Mouse (Mus musculus): ENCODE results near the gene Mybbp1a. TPM values are rescaled to one million over a fixed set of nuclear protein-coding genes. Genes with fewer than 3 reads are reported as not detected.

Gene Mybbp1a
- total RNA-seq, 4 experiments from 2014 or later = 54.6 to 66.0 (median 57.1) TPM

- DNase-seq (ENCODE audit: low spot score in 2 of 2) = no peak
These were observed 36.0 kb downstream of the Mybbp1a start for GRCm38 (mm10) chr11:72477182-72477581.

- no peak for DNase-seq (ENCODE audit: low spot score in 2 of 2)
These were observed 36.5 kb downstream of the Mybbp1a start for GRCm38 (mm10) chr11:72477653-72478052.

- DNase-seq (ENCODE audit: low spot score in 2 of 2) = no peak
These were observed 37.1 kb downstream of the Mybbp1a start for GRCm38 (mm10) chr11:72478228-72478627.

GRCm38 (mm10) chr11:72479499-72479898, 38.3 kb downstream of the Mybbp1a start:
- DNase-seq (ENCODE audit: low spot score in 2 of 2) = no peak

GRCm38 (mm10) chr11:72481313-72481712, 40.2 kb downstream of the Mybbp1a start:
- DNase-seq (ENCODE audit: low spot score in 2 of 2) = peak in 1 of 2 experiments; percentile 31

- no peak for DNase-seq (ENCODE audit: low spot score in 2 of 2)
These were observed 40.8 kb downstream of the Mybbp1a start for GRCm38 (mm10) chr11:72481952-72482351.

- no peak for DNase-seq (ENCODE audit: low spot score in 2 of 2)
These were observed 43.4 kb downstream of the Mybbp1a start for GRCm38 (mm10) chr11:72484549-72484948.

GRCm38 (mm10) chr11:72485157-72485556, 44.0 kb downstream of the Mybbp1a start:
- DNase-seq (ENCODE audit: low spot score in 2 of 2) = no peak

- DNase-seq (ENCODE audit: low spot score in 2 of 2) = no peak
These were observed 44.8 kb downstream of the Mybbp1a start for GRCm38 (mm10) chr11:72485960-72486359.

- DNase-seq (ENCODE audit: low spot score in 2 of 2) = no peak
These were observed 46.0 kb downstream of the Mybbp1a start for GRCm38 (mm10) chr11:72487171-72487570.

GRCm38 (mm10) chr11:72487739-72488138, 46.6 kb downstream of the Mybbp1a start:
- DNase-seq (ENCODE audit: low spot score in 2 of 2) = peak in 1 of 2 experiments; percentile 43

GRCm38 (mm10) chr11:72488753-72489271, 47.7 kb downstream of the Mybbp1a start:
- no peak for DNase-seq (ENCODE audit: low spot score in 2 of 2)

- DNase-seq (ENCODE audit: low spot score in 2 of 2) = no peak
These were observed 48.2 kb downstream of the Mybbp1a start for GRCm38 (mm10) chr11:72489397-72489796.

- DNase-seq (ENCODE audit: low spot score in 2 of 2) = peak; percentile 94 to 95
These were observed 48.7 kb downstream of the Mybbp1a start, which contains the start of gene Spns2 for GRCm38 (mm10) chr11:72489881-72490301. Gene Spns2 (minus strand): TSS chr11:72489904.

- DNase-seq (ENCODE audit: low spot score in 2 of 2) = no peak
These were observed 50.2 kb downstream of the Mybbp1a start for GRCm38 (mm10) chr11:72491130-72491960.

GRCm38 (mm10) chr11:72494046-72494988, 53.2 kb downstream of the Mybbp1a start:
- DNase-seq (ENCODE audit: low spot score in 2 of 2) = no peak

- no peak for DNase-seq (ENCODE audit: low spot score in 2 of 2)
These were observed 54.9 kb downstream of the Mybbp1a start for GRCm38 (mm10) chr11:72496066-72496465.

- DNase-seq (ENCODE audit: low spot score in 2 of 2) = no peak
These were observed 55.6 kb downstream of the Mybbp1a start for GRCm38 (mm10) chr11:72496775-72497174.

- no peak for DNase-seq (ENCODE audit: low spot score in 2 of 2)
These were observed 56.2 kb downstream of the Mybbp1a start for GRCm38 (mm10) chr11:72497367-72497766.

GRCm38 (mm10) chr11:72500139-72500538, 59.0 kb downstream of the Mybbp1a start:
- no peak for DNase-seq (ENCODE audit: low spot score in 2 of 2)

Data from gastrocnemius, adult 8-10 months (tissue).